Mouse (Mus musculus) heart, postnatal 0 days (tissue): ENCODE results near the gene 4933430I17Rik.

Experiments used
- CTCF ChIP-seq: IDR thresholded peaks from 2 replicates; pipeline ENCODE4 v1.5.1; 2016; ENCODE audit warnings: antibody characterized with exemption, control low read depth, low read depth
- EP300 ChIP-seq: IDR thresholded peaks from 2 replicates; pipeline ENCODE4 v1.6.1; 2016; ENCODE audit warnings: antibody characterized with exemption, low read depth

- TF ChIP-seq CTCF, result no peak
- TF ChIP-seq EP300, result no peak
These were observed 9.7 kb upstream of the 4933430I17Rik start for GRCm38 (mm10) chr4:62515490-62515889.
